11 mouse cellular contexts compared by ENCODE assay signal in the genomic region with DNA sequence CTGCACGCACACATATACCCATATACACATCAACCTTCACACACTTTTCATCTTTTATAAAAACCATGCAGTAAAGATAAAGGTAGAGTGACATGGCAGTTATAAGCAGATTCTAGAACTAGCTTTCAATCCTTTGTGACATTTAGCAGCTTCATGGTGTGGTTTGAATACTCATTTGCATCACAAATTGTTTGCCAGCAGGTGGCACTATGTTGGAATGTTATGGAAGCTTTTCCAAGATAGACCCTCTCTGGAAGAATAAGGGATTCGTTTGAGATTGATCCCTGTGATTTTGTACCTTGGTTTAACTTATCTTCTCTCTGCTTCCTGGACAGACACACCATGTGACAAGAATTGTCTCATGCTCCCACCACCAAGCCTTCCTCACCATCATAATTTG.
A peak's percentile ranks its signal among the peaks of the same experiment; 100 is the strongest.
DNase-seq lines count a peak whose midpoint lies in the region; ATAC-seq and TF ChIP-seq lines count a peak whose summit lies in the region.
"Had no signal": no experiment of that assay in that cellular context is flagged by ENCODE, and none has a peak within 500 bp of the region (broad histone marks: within the 10 kb centered on the region; RNA-seq: fewer than 3 reads in every experiment).

No protein-coding gene starts in this region.

- H3K4me3 ChIP-seq in stomach, postnatal 0 days (ENCODE audit: low read depth, low read length): no peak overlapping the region
- H3K4me3 ChIP-seq in midbrain, embryonic 10.5 days: no peak overlapping the region
- H3K4me3 ChIP-seq: embryonic facial prominence, embryonic 13.5 days; heart, embryonic 15.5 days had no signal

- H3K27me3 ChIP-seq in stomach, postnatal 0 days (ENCODE audit: control insufficient read depth, insufficient read depth, low read length): no peaks in the 10 kb centered on the region
- no peaks in the 10 kb centered on the region for H3K27me3 ChIP-seq in midbrain, embryonic 10.5 days (ENCODE audit: low read depth, poor library complexity, severe bottlenecking)
- H3K27me3 ChIP-seq: embryonic facial prominence, embryonic 13.5 days; heart, embryonic 15.5 days had no signal

- 50% methylated on average over 2 of the region's 2 CpGs for WGBS in stomach, postnatal 0 days
- WGBS in midbrain, embryonic 10.5 days: 68% methylated on average over 2 of the region's 2 CpGs

- H3K4me1 ChIP-seq in stomach, postnatal 0 days (replicated peaks; ENCODE audit: control insufficient read depth, insufficient read depth): no peaks in the 10 kb centered on the region
- no peaks in the 10 kb centered on the region for H3K4me1 ChIP-seq in midbrain, embryonic 10.5 days
- H3K4me1 ChIP-seq: embryonic facial prominence, embryonic 13.5 days; heart, embryonic 15.5 days had no signal

- no peaks in the 10 kb centered on the region for H3K9me3 ChIP-seq in stomach, postnatal 0 days (ENCODE audit: control insufficient read depth, low read length)
- H3K9me3 ChIP-seq in midbrain, embryonic 10.5 days (replicated peaks): no peaks in the 10 kb centered on the region
- H3K9me3 ChIP-seq: embryonic facial prominence, embryonic 13.5 days; heart, embryonic 15.5 days had no signal

- TF ChIP-seq EP300 in stomach, postnatal 0 days (optimal IDR thresholded peaks at IDR 0.05): no peak

- H3K27ac ChIP-seq in stomach, postnatal 0 days (replicated peaks): no peak overlapping the region
- H3K27ac ChIP-seq in midbrain, embryonic 10.5 days (replicated peaks): no peak overlapping the region
- H3K27ac ChIP-seq: embryonic facial prominence, embryonic 13.5 days; heart, embryonic 15.5 days had no signal

- H3K36me3 ChIP-seq in stomach, postnatal 0 days (ENCODE audit: control insufficient read depth, insufficient read depth, low read length): no peaks in the 10 kb centered on the region
- H3K36me3 ChIP-seq in midbrain, embryonic 10.5 days: no peaks in the 10 kb centered on the region
- H3K36me3 ChIP-seq: embryonic facial prominence, embryonic 13.5 days; heart, embryonic 15.5 days had no signal

- TF ChIP-seq CTCF in stomach, postnatal 0 days (IDR thresholded peaks at IDR 0.05; ENCODE audit: low read depth): peak; percentile 35

- H3K9ac ChIP-seq in stomach, postnatal 0 days (ENCODE audit: low read length): no peak overlapping the region
- H3K9ac ChIP-seq: embryonic facial prominence, embryonic 13.5 days; heart, embryonic 15.5 days had no signal

- no peak overlapping the region for H3K4me2 ChIP-seq in stomach, postnatal 0 days (replicated peaks; ENCODE audit: low read depth)
- H3K4me2 ChIP-seq: embryonic facial prominence, embryonic 13.5 days; heart, embryonic 15.5 days had no signal

- DNase-seq in cerebellum, postnatal 10 days: peak; percentile 6 to 8
- no peak for DNase-seq in cerebellum, postnatal 4 days (ENCODE audit: low spot score in 2 of 2)
- DNase-seq in kidney, postnatal 14 days: peak; percentile 0
- no peak for DNase-seq in kidney, adult 18-20 months
- DNase-seq in right cerebral cortex, adult 18-20 months: peak; percentile 2
- no peak for DNase-seq in right cerebral cortex, postnatal 4 days
- no peak for DNase-seq in stomach, postnatal 0 days (ENCODE audit: low spot score)
- DNase-seq in midbrain, embryonic 10.5 days (ENCODE audit: low spot score): no peak

- ATAC-seq in stomach, postnatal 0 days (ENCODE audit: low FRiP score, low TSS enrichment): no peak
- ATAC-seq: intestine, embryonic 16.5 days had no signal

Comparison
In these comparisons a context has a peak if more than half of its experiments do, and no peak if none do; other contexts are left out.
1. DNase-seq: peak in cerebellum, postnatal 10 days (2 of 2), kidney, postnatal 14 days (single experiment) and right cerebral cortex, adult 18-20 months (single experiment); none in cerebellum, postnatal 4 days (0 of 2), kidney, adult 18-20 months (single experiment), right cerebral cortex, postnatal 4 days (single experiment), stomach, postnatal 0 days (single experiment) and midbrain, embryonic 10.5 days (single experiment).